Mouse (Mus musculus) B cell, adult 62 days (primary cell): ENCODE measurements around the gene Akr1b10. TPM values are rescaled to one million over a fixed set of nuclear protein-coding genes. Genes with fewer than 3 reads are reported as not detected.

ENCODE experiments used
- total RNA-seq: library from RNA; stranded (reverse); gene quantifications from 4 replicates; pipeline ENCODE4 v1.2.4, GENCODE M21; 2023

The Akr1b10 gene
- 30.2 to 37.6 TPM (median 33.5 TPM) in 4 replicates for total RNA-seq

GRCm38 (mm10) chr6:34384110-34384661, at the start of gene Akr1b10:
TSS of gene Akr1b10 (plus strand) at chr6:34384218.

DNA sequence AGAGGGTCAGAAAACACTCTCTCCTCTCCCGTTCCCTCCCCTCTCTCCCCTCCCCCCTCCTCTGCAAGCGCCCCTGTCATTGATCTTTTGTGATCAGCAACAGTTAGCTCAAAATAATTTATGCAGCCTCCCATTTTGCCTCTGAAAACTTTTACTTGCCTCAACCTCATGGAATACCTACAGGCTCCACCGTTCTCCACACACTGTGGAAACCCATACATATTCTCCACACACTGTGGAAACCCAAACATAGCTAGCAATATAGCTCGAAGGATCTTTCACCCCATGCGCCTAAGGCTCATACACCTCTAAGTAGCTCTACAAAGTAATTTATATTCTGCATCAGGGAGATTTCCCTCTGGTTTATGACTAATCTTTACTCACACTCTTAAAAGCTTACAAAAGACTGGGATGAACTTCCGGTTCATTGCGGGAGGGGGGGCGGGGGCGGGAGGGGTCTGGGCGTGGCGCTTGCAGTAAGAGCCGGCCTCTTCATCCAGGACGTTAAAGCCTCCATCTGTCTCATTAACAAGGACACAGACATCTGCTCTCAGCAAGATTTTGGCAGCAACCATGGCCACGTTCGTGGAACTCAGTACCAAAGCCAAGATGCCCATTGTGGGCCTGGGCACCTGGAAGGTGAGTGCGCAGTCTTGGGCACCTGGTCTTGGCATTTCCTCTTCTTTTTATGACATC, 30.2 kb upstream of the Akr1b10 start, which contains the start of gene Akr1b8:
Gene Akr1b8 (plus strand): TSS at position 462 of the 696 bp plus-strand sequence.

GRCm38 (mm10) chr6:34412023-34412422, 28.0 kb downstream of the Akr1b10 start, which contains the start of gene Akr1b7:
TSS of gene Akr1b7 (plus strand) at chr6:34412334.

Other genes starting within 250 kb of the Akr1b10 start
- 23.3 to 25.5 TPM (median 24.1 TPM) in 4 replicates for gene Slc35b4, start 207.1 kb upstream of the Akr1b10 start, total RNA-seq
- 77.9 to 94.8 TPM (median 92.9 TPM) in 4 replicates for gene Akr1b3, start 66.7 kb upstream of the Akr1b10 start, total RNA-seq
- 0.72 TPM in 1 of 4 replicates, not detected in the others for gene Akr1b8, start 30.1 kb upstream of the Akr1b10 start, total RNA-seq
- gene Akr1b7, start 28.1 kb downstream of the Akr1b10 start, total RNA-seq = 0.45 to 0.92 TPM (median 0.88 TPM) in 3 of 4 replicates, not detected in the other
- gene Bpgm, start 92.0 kb downstream of the Akr1b10 start, total RNA-seq = 13.4 to 15.4 TPM (median 13.9 TPM) in 4 replicates
- 0.15 to 1.4 TPM (median 0.48 TPM) in 4 replicates for gene Cald1, start 214.3 kb downstream of the Akr1b10 start, total RNA-seq